Mouse (Mus musculus): ENCODE measurements around the gene Dbp.

DNA sequence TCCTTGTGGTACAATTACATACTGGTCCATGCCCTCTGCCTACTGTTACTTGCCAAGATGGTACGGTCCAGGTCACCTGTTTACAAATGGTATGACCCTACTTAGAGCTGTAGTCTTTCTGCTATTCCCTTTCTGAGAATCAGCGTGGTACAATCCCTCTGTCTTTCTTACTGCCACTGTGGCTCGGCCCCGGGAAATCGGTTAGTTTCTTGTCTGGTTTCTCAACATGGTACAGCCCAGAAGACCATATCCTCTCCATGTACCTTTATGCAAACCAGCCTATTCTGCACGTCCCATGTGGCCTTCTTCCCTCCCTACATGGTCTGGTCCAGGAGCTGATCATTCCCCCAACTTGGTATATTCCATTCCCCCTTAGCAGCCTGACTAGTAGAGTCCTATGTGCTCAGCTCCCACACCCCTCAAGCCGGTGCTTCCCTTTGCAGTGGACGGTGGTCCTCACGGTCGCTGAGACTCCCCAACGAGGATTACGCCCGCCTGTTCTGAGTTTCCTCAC lies 785 bp upstream of the Dbp start:
- TF ChIP-seq GATA1 (IDR thresholded peaks at IDR 0.05; ENCODE audit: borderline replicate concordance, low read length) = no peak
- TF ChIP-seq FLI1 (IDR thresholded peaks at IDR 0.05; ENCODE audit: low read length) = no peak
